Mouse (Mus musculus) hindbrain, embryonic 12.5 days (tissue): ENCODE results near the gene Stk25. TPM values are rescaled to one million over a fixed set of nuclear protein-coding genes. Genes with fewer than 3 reads are reported as not detected.
A peak's percentile ranks its signal among the peaks of the same experiment; 100 is the strongest.

Source experiments
- ATAC-seq: fragments of 200-750 bp; cut with Nextera tagmentation; 2 replicates; pipeline ENCODE4 v1.8.0; 2017; ENCODE audit warnings: moderate TSS enrichment; ENCODE audit not compliant: low FRiP score
- H3K27ac ChIP-seq: fragments of 300-500 bp; sonication (generic); 2 replicates; pipeline ENCODE4 v1.5.1; 2016; ENCODE audit warnings: mild to moderate bottlenecking
- H3K27me3 ChIP-seq: fragments of 300-500 bp; sonication (generic); 2 replicates; pipeline ENCODE4 v1.6.1; 2016; ENCODE audit warnings: mild to moderate bottlenecking
- H3K36me3 ChIP-seq: fragments of 300-500 bp; sonication (generic); 2 replicates; pipeline ENCODE4 v1.6.1; 2016; ENCODE audit warnings: mild to moderate bottlenecking
- H3K4me1 ChIP-seq: fragments of 300-500 bp; sonication (generic); 2 replicates; pipeline ENCODE4 v1.6.1; 2016
- H3K4me2 ChIP-seq: fragments of 300-500 bp; sonication (generic); replicated peaks from 2 replicates; pipeline ENCODE4 v1.6.1; 2016; ENCODE audit warnings: mild to moderate bottlenecking
- H3K4me3 ChIP-seq: fragments of 300-500 bp; sonication (generic); 2 replicates; pipeline ENCODE4 v1.5.1; 2016; ENCODE audit warnings: mild to moderate bottlenecking
- H3K9ac ChIP-seq: fragments of 300-500 bp; sonication (generic); 2 replicates; pipeline ENCODE4 v1.6.1; 2016; ENCODE audit warnings: mild to moderate bottlenecking, moderate library complexity
- H3K9me3 ChIP-seq: fragments of 300-500 bp; sonication (generic); replicated peaks from 2 replicates; pipeline ENCODE4 v1.6.1; 2016; ENCODE audit warnings: mild to moderate bottlenecking
- WGBS: fragments of 180-500 bp; shearing (Covaris S2); methylation state at CpG from one replicate; pipeline ENCODE4 v1.1.7; 2016; 5-methylcytosine and 5-hydroxymethylcytosine counted together
- polyA plus RNA-seq: library from polyadenylated mRNA; unstranded; fragments of >200 nt; fragmentation: Nextera tagmentation; extraction: Ambion mirVana; gene quantifications from 2 replicates; pipeline ENCODE4 v1.2.1, GENCODE M21; 2016

The Stk25 gene
- polyA plus RNA-seq, 1 experiment from 2014 or later: 249 TPM

GRCm38 (mm10) chr1:93667760-93668400 lies 9.4 kb upstream of the Stk25 start:
- H3K36me3 ChIP-seq: no peaks in the 10 kb centered on the region
- no peak overlapping the region for H3K4me3 ChIP-seq
- no peaks in the 10 kb centered on the region for H3K27me3 ChIP-seq
- H3K9me3 ChIP-seq: no peaks in the 10 kb centered on the region
- H3K27ac ChIP-seq: no peak overlapping the region
- WGBS: 22% methylated on average over 13 of the region's 13 CpGs
- H3K9ac ChIP-seq: no peak overlapping the region
- no peak for ATAC-seq
- H3K4me1 ChIP-seq: no peaks in the 10 kb centered on the region
- H3K4me2 ChIP-seq: no peak overlapping the region

- Histone ChIP-seq H3K27me3 (peaks cover 2% of the 10 kb centered on the region; the same call in 1 of the 2 replicates), H3K9ac (no peak overlapping the region), H3K4me1 (no peaks in the 10 kb centered on the region), H3K9me3 (no peaks in the 10 kb centered on the region), H3K27ac (no peak overlapping the region), H3K4me2 (no peak overlapping the region), H3K4me3 (no peak overlapping the region), H3K36me3 (no peaks in the 10 kb centered on the region)
- WGBS: 87% methylated on average over 5 of the region's 5 CpGs
- no peak for ATAC-seq
Observed at GRCm38 (mm10) chr1:93657025-93657360, 1.5 kb downstream of the Stk25 start.

- Histone ChIP-seq H3K9me3 (no peaks in the 10 kb centered on the region), H3K36me3 (no peaks in the 10 kb centered on the region), H3K4me3 (no peak overlapping the region), H3K27me3 (peaks cover 2% of the 10 kb centered on the region; the same call in 1 of the 2 replicates), H3K4me2 (no peak overlapping the region), H3K27ac (no peak overlapping the region), H3K9ac (no peak overlapping the region), H3K4me1 (no peaks in the 10 kb centered on the region)
- whole genome bisulfite sequencing: 76% methylated on average over 7 of the region's 7 CpGs
- ATAC-seq: no peak
Observed at GRCm38 (mm10) chr1:93656325-93657024, 2.0 kb downstream of the Stk25 start.

GRCm38 (mm10) chr1:93654798-93655197 lies 3.7 kb downstream of the Stk25 start:
- H3K9me3 ChIP-seq: no peaks in the 10 kb centered on the region
- no peak overlapping the region for H3K27ac ChIP-seq
- H3K36me3 ChIP-seq: no peaks in the 10 kb centered on the region
- no peak for ATAC-seq
- H3K4me1 ChIP-seq: no peaks in the 10 kb centered on the region
- WGBS: 71% methylated on average over 2 of the region's 2 CpGs
- H3K4me3 ChIP-seq: no peak overlapping the region
- no peak overlapping the region for H3K9ac ChIP-seq
- H3K27me3 ChIP-seq: peaks cover 2% of the 10 kb centered on the region; the same call in 1 of the 2 replicates
- H3K4me2 ChIP-seq: no peak overlapping the region

GRCm38 (mm10) chr1:93654275-93654674 lies 4.2 kb downstream of the Stk25 start:
- WGBS: 73% methylated on average over 2 of the region's 2 CpGs
- ATAC-seq: no peak

GRCm38 (mm10) chr1:93649604-93650172 lies 8.8 kb downstream of the Stk25 start:
- no peak overlapping the region for H3K4me3 ChIP-seq
- H3K36me3 ChIP-seq: no peaks in the 10 kb centered on the region
- H3K4me2 ChIP-seq: no peak overlapping the region
- H3K4me1 ChIP-seq: no peaks in the 10 kb centered on the region
- no peaks in the 10 kb centered on the region for H3K9me3 ChIP-seq
- H3K27ac ChIP-seq: no peak overlapping the region
- H3K27me3 ChIP-seq: no peaks in the 10 kb centered on the region
- whole genome bisulfite sequencing: 84% methylated on average over 5 of the region's 5 CpGs
- no peak overlapping the region for H3K9ac ChIP-seq
- ATAC-seq: no peak

More at GRCm38 (mm10) chr1:93654275-93654674, 4.2 kb downstream of the Stk25 start:
- H3K36me3 ChIP-seq: no peaks in the 10 kb centered on the region
- H3K27ac ChIP-seq: no peak overlapping the region
- no peaks in the 10 kb centered on the region for H3K4me1 ChIP-seq
- peaks cover 2% of the 10 kb centered on the region; the same call in 1 of the 2 replicates for H3K27me3 ChIP-seq
- no peak overlapping the region for H3K4me3 ChIP-seq
- no peak overlapping the region for H3K4me2 ChIP-seq
- no peak overlapping the region for H3K9ac ChIP-seq
- no peaks in the 10 kb centered on the region for H3K9me3 ChIP-seq

GRCm38 (mm10) chr1:93642692-93643091 lies 15.8 kb downstream of the Stk25 start:
- Histone ChIP-seq H3K4me2 (no peak overlapping the region), H3K9me3 (no peaks in the 10 kb centered on the region), H3K36me3 (no peaks in the 10 kb centered on the region), H3K27me3 (no peaks in the 10 kb centered on the region), H3K9ac (no peak overlapping the region), H3K27ac (no peak overlapping the region), H3K4me1 (no peaks in the 10 kb centered on the region), H3K4me3 (no peak overlapping the region)
- WGBS: 95% methylated on average over 2 of the region's 2 CpGs
- no peak for ATAC-seq

GRCm38 (mm10) chr1:93641978-93642377 lies 16.5 kb downstream of the Stk25 start:
- no peak overlapping the region for H3K4me3 ChIP-seq
- H3K4me1 ChIP-seq: no peaks in the 10 kb centered on the region
- no peak for ATAC-seq
- 83% methylated on average over 2 of the region's 2 CpGs for WGBS
- H3K9ac ChIP-seq: no peak overlapping the region
- no peaks in the 10 kb centered on the region for H3K27me3 ChIP-seq
- H3K36me3 ChIP-seq: no peaks in the 10 kb centered on the region
- no peaks in the 10 kb centered on the region for H3K9me3 ChIP-seq
- no peak overlapping the region for H3K27ac ChIP-seq
- no peak overlapping the region for H3K4me2 ChIP-seq

- ATAC-seq: peak; percentile 44
- H3K36me3 ChIP-seq: peaks cover 10% of the 10 kb centered on the region; the same call in 1 of the 2 replicates
- H3K27ac ChIP-seq: peak overlapping the region; percentile 84
- H3K4me3 ChIP-seq: peak overlapping the region; percentile 90
- peaks cover 16% of the 10 kb centered on the region for H3K4me1 ChIP-seq
- H3K4me2 ChIP-seq: peak overlapping the region; percentile 92
- no peaks in the 10 kb centered on the region for H3K9me3 ChIP-seq
- H3K27me3 ChIP-seq: no peaks in the 10 kb centered on the region
- peak overlapping the region; percentile 92; the same call in 1 of the 2 replicates for H3K9ac ChIP-seq
- WGBS: 26% methylated on average over 7 of the region's 7 CpGs
Observed at GRCm38 (mm10) chr1:93636211-93636897, 22.1 kb downstream of the Stk25 start.

- Histone ChIP-seq H3K36me3 (peaks cover 13% of the 10 kb centered on the region; the same call in 1 of the 2 replicates), H3K9ac (peak overlapping the region; percentile 92), H3K9me3 (no peaks in the 10 kb centered on the region), H3K27me3 (no peaks in the 10 kb centered on the region), H3K4me1 (peaks cover 16% of the 10 kb centered on the region), H3K4me2 (peak overlapping the region; percentile 92), H3K27ac (peak overlapping the region; percentile 90), H3K4me3 (peak overlapping the region; percentile 90)
- 1% methylated on average over 44 of the region's 44 CpGs for WGBS
- ATAC-seq: peak; percentile 98
Observed at GRCm38 (mm10) chr1:93635580-93636192, 22.8 kb downstream of the Stk25 start.

GRCm38 (mm10) chr1:93635091-93635579 lies 23.3 kb downstream of the Stk25 start:
- H3K36me3 ChIP-seq: peaks cover 13% of the 10 kb centered on the region; the same call in 1 of the 2 replicates
- H3K27ac ChIP-seq: peak overlapping the region; percentile 90
- peaks cover 16% of the 10 kb centered on the region for H3K4me1 ChIP-seq
- H3K27me3 ChIP-seq: no peaks in the 10 kb centered on the region
- ATAC-seq: no peak; the same call in 1 of the 2 replicates
- peak overlapping the region; percentile 92 for H3K4me2 ChIP-seq
- H3K4me3 ChIP-seq: peak overlapping the region; percentile 90
- peak overlapping the region; percentile 92 for H3K9ac ChIP-seq
- no peaks in the 10 kb centered on the region for H3K9me3 ChIP-seq
- WGBS: 0% methylated on average over 57 of the region's 58 CpGs
